Mouse (Mus musculus) limb, embryonic 12.5 days (tissue): ENCODE measurements around the gene Med8. TPM values are rescaled to one million over a fixed set of nuclear protein-coding genes. Genes with fewer than 3 reads are reported as not detected.

Experiments
- ATAC-seq: fragments of 200-750 bp; cut with Nextera tagmentation; 2 replicates; pipeline ENCODE4 v1.8.0; 2017; ENCODE audit warnings: low read depth, moderate TSS enrichment; ENCODE audit not compliant: insufficient number of reproducible peaks, insufficient read depth, low FRiP score, low TSS enrichment
- H3K27ac ChIP-seq: fragments of 300-500 bp; sonication (generic); 2 replicates; pipeline ENCODE4 v1.5.1; 2016; ENCODE audit warnings: mild to moderate bottlenecking, moderate library complexity
- H3K27me3 ChIP-seq: fragments of 300-500 bp; sonication (generic); 2 replicates; pipeline ENCODE4 v1.6.1; 2016; ENCODE audit warnings: mild to moderate bottlenecking, moderate library complexity
- H3K36me3 ChIP-seq: fragments of 300-500 bp; sonication (generic); 2 replicates; pipeline ENCODE4 v1.6.1; 2016; ENCODE audit warnings: mild to moderate bottlenecking, moderate library complexity
- H3K4me1 ChIP-seq: fragments of 300-500 bp; sonication (generic); replicated peaks from 2 replicates; pipeline ENCODE4 v1.6.1; 2016
- H3K4me2 ChIP-seq: fragments of 300-500 bp; sonication (generic); 2 replicates; pipeline ENCODE4 v1.6.1; 2016; ENCODE audit warnings: mild to moderate bottlenecking, moderate library complexity
- H3K4me3 ChIP-seq: fragments of 300-500 bp; sonication (generic); replicated peaks from 2 replicates; pipeline ENCODE4 v1.5.1; 2016; ENCODE audit warnings: mild to moderate bottlenecking
- H3K9ac ChIP-seq: fragments of 300-500 bp; sonication (generic); replicated peaks from 2 replicates; pipeline ENCODE4 v1.6.1; 2016; ENCODE audit warnings: mild to moderate bottlenecking, moderate library complexity
- H3K9me3 ChIP-seq: fragments of 300-500 bp; sonication (generic); 2 replicates; pipeline ENCODE4 v1.6.1; 2016; ENCODE audit warnings: mild to moderate bottlenecking, moderate library complexity
- WGBS: fragments of 180-500 bp; shearing (Covaris S2); methylation state at CpG from one replicate; pipeline ENCODE4 v1.1.7; 2016; 5-methylcytosine and 5-hydroxymethylcytosine counted together
- polyA plus RNA-seq: library from polyadenylated mRNA; unstranded; fragments of >200 nt; fragmentation: Nextera tagmentation; extraction: Ambion mirVana; gene quantifications from 2 replicates; pipeline ENCODE4 v1.2.1, GENCODE M21; 2016

The Med8 gene
- polyA plus RNA-seq, 1 experiment from 2014 or later, result 127 TPM

GRCm38 (mm10) chr4:118415779-118416178, 6.6 kb downstream of the Med8 start:
- Histone ChIP-seq H3K4me1 (no peaks in the 10 kb centered on the region), H3K9ac (no peak overlapping the region), H3K4me3 (no peak overlapping the region), H3K36me3 (peaks cover 87% of the 10 kb centered on the region), H3K27me3 (no peaks in the 10 kb centered on the region), H3K4me2 (no peak overlapping the region), H3K9me3 (no peaks in the 10 kb centered on the region), H3K27ac (no peak overlapping the region)
- ATAC-seq, result no peak
- 79% methylated on average over 2 of the region's 2 CpGs for WGBS

GRCm38 (mm10) chr4:118416329-118416728, 7.2 kb downstream of the Med8 start:
- no peaks in the 10 kb centered on the region for H3K9me3 ChIP-seq
- 91% methylated on average over 5 of the region's 5 CpGs for WGBS
- no peaks in the 10 kb centered on the region for H3K27me3 ChIP-seq
- H3K36me3 ChIP-seq, result peaks cover 89% of the 10 kb centered on the region
- no peak for ATAC-seq
- no peak overlapping the region for H3K4me3 ChIP-seq
- H3K27ac ChIP-seq, result no peak overlapping the region
- H3K4me2 ChIP-seq, result no peak overlapping the region
- no peaks in the 10 kb centered on the region for H3K4me1 ChIP-seq
- no peak overlapping the region for H3K9ac ChIP-seq

- no peaks in the 10 kb centered on the region for H3K9me3 ChIP-seq
- H3K36me3 ChIP-seq, result peaks cover 83% of the 10 kb centered on the region
- no peak for ATAC-seq
- H3K4me1 ChIP-seq, result no peaks in the 10 kb centered on the region
- no peak overlapping the region for H3K27ac ChIP-seq
- H3K4me3 ChIP-seq, result no peak overlapping the region
- 92% methylated on average over 13 of the region's 13 CpGs for WGBS
- H3K27me3 ChIP-seq, result no peaks in the 10 kb centered on the region
- no peak overlapping the region for H3K9ac ChIP-seq
- H3K4me2 ChIP-seq, result no peak overlapping the region
Measured at GRCm38 (mm10) chr4:118417112-118417797, 8.1 kb downstream of the Med8 start.

GRCm38 (mm10) chr4:118421384-118421783, 12.2 kb downstream of the Med8 start:
- Histone ChIP-seq H3K4me2 (no peak overlapping the region), H3K9ac (no peak overlapping the region), H3K36me3 (peaks cover 52% of the 10 kb centered on the region), H3K4me3 (no peak overlapping the region), H3K27me3 (no peaks in the 10 kb centered on the region), H3K9me3 (no peaks in the 10 kb centered on the region), H3K27ac (no peak overlapping the region), H3K4me1 (no peaks in the 10 kb centered on the region)
- no peak for ATAC-seq
- WGBS, result 87% methylated on average over 3 of the region's 3 CpGs

- WGBS, result 85% methylated on average over 4 of the region's 4 CpGs
- no peak overlapping the region for H3K4me3 ChIP-seq
- ATAC-seq, result no peak
- H3K9ac ChIP-seq, result no peak overlapping the region
- H3K36me3 ChIP-seq, result peaks cover 24% of the 10 kb centered on the region
- H3K4me1 ChIP-seq, result peaks cover 22% of the 10 kb centered on the region
- H3K4me2 ChIP-seq, result no peak overlapping the region
- H3K27ac ChIP-seq, result no peak overlapping the region
- no peaks in the 10 kb centered on the region for H3K9me3 ChIP-seq
- no peaks in the 10 kb centered on the region for H3K27me3 ChIP-seq
Measured at GRCm38 (mm10) chr4:118424541-118425160, 15.5 kb downstream of the Med8 start.

- no peak overlapping the region for H3K4me2 ChIP-seq
- 90% methylated on average over 1 of the region's 1 CpGs for WGBS
Measured at GRCm38 (mm10) chr4:118425374-118425773, 16.2 kb downstream of the Med8 start.

GRCm38 (mm10) chr4:118427415-118427767, 18.3 kb downstream of the Med8 start:
- Histone ChIP-seq H3K27me3 (no peaks in the 10 kb centered on the region), H3K9me3 (no peaks in the 10 kb centered on the region), H3K9ac (peak overlapping the region; percentile 65), H3K4me3 (peak overlapping the region; percentile 71), H3K4me2 (peak overlapping the region; percentile 88), H3K27ac (peak overlapping the region; percentile 83), H3K4me1 (peaks cover 24% of the 10 kb centered on the region), H3K36me3 (peaks cover 32% of the 10 kb centered on the region)
- 5% methylated on average over 5 of the region's 5 CpGs for WGBS
- peak; percentile 39; the same call in 1 of the 2 replicates for ATAC-seq

More at GRCm38 (mm10) chr4:118425374-118425773, 16.2 kb downstream of the Med8 start:
- H3K4me1 ChIP-seq, result peaks cover 24% of the 10 kb centered on the region
- ATAC-seq, result no peak
- H3K4me3 ChIP-seq, result no peak overlapping the region
- no peaks in the 10 kb centered on the region for H3K9me3 ChIP-seq
- H3K27ac ChIP-seq, result no peak overlapping the region
- H3K9ac ChIP-seq, result no peak overlapping the region
- H3K36me3 ChIP-seq, result peaks cover 23% of the 10 kb centered on the region
- no peaks in the 10 kb centered on the region for H3K27me3 ChIP-seq

- no peaks in the 10 kb centered on the region for H3K27me3 ChIP-seq
- H3K4me3 ChIP-seq, result peak within 1 kb of the TSS; percentile 71
- peak within 1 kb of the TSS; percentile 83 for H3K27ac ChIP-seq
- peaks cover 34% of the 10 kb centered on the region for H3K36me3 ChIP-seq
- H3K9me3 ChIP-seq, result no peaks in the 10 kb centered on the region
- H3K9ac ChIP-seq, result peak within 1 kb of the TSS; percentile 65
- WGBS, result 1% methylated on average over 19 of the region's 31 CpGs
- ATAC-seq, result peak; percentile 95
- peak within 1 kb of the TSS; percentile 88 for H3K4me2 ChIP-seq
- peaks cover 24% of the 10 kb centered on the region for H3K4me1 ChIP-seq
Measured at GRCm38 (mm10) chr4:118427768-118428451, 18.8 kb downstream of the Med8 start, which contains the start of gene Elovl1. Elovl1 (plus strand) TSS chr4:118428093.

- peaks cover 24% of the 10 kb centered on the region for H3K4me1 ChIP-seq
- H3K4me2 ChIP-seq, result peak overlapping the region; percentile 88
- no peaks in the 10 kb centered on the region for H3K9me3 ChIP-seq
- peak overlapping the region; percentile 71 for H3K4me3 ChIP-seq
- peak overlapping the region; percentile 65 for H3K9ac ChIP-seq
- H3K27ac ChIP-seq, result peak overlapping the region; percentile 83
- 0 out of 2 replicates have a peak, but pooled peaks have one; percentile 18 for ATAC-seq
- H3K27me3 ChIP-seq, result no peaks in the 10 kb centered on the region
- 41% methylated on average over 15 of the region's 15 CpGs for WGBS
- H3K36me3 ChIP-seq, result peaks cover 39% of the 10 kb centered on the region
Measured at GRCm38 (mm10) chr4:118428531-118429214, 19.5 kb downstream of the Med8 start.

- WGBS, result 42% methylated on average over 7 of the region's 7 CpGs
Measured at GRCm38 (mm10) chr4:118429215-118429895, 20.2 kb downstream of the Med8 start.

More at GRCm38 (mm10) chr4:118429215-118429895, 20.2 kb downstream of the Med8 start:
- Histone ChIP-seq H3K9ac (peak overlapping the region; percentile 65), H3K36me3 (peaks cover 42% of the 10 kb centered on the region), H3K27me3 (no peaks in the 10 kb centered on the region), H3K4me1 (peaks cover 29% of the 10 kb centered on the region), H3K27ac (peak overlapping the region; percentile 83; the same call in 1 of the 2 replicates), H3K9me3 (no peaks in the 10 kb centered on the region), H3K4me3 (peak overlapping the region; percentile 71), H3K4me2 (peak overlapping the region; percentile 88)
- ATAC-seq, result no peak
